Mouse (Mus musculus) limb, embryonic 14.5 days (tissue): ENCODE results near the gene Pgrmc2. TPM values are rescaled to one million over a fixed set of nuclear protein-coding genes. Genes with fewer than 3 reads are reported as not detected.

Experiments used
- ATAC-seq: fragments of 200-750 bp; cut with Nextera tagmentation; 2 replicates; pipeline ENCODE4 v1.8.0; 2017; ENCODE audit warnings: low read depth, moderate number of reproducible peaks, moderate TSS enrichment; ENCODE audit not compliant: low FRiP score
- DNase-seq: peaks from one replicate; pipeline ENCODE4 v3.0.0-alpha.2; 2015; ENCODE audit warnings: low spot score
- H3K27ac ChIP-seq: fragments of 300-500 bp; sonication (generic); replicated peaks from 2 replicates; pipeline ENCODE4 v1.5.1; 2014; ENCODE audit warnings: low read depth, mild to moderate bottlenecking, low read length, moderate library complexity, mixed read lengths
- H3K27me3 ChIP-seq: fragments of 300-500 bp; sonication (generic); 2 replicates; pipeline ENCODE4 v1.6.1; 2014; ENCODE audit warnings: low read length, mixed read lengths; ENCODE audit not compliant: control insufficient read depth, insufficient read depth
- H3K36me3 ChIP-seq: fragments of 300-500 bp; sonication (generic); 2 replicates; pipeline ENCODE4 v1.6.1; 2014; ENCODE audit warnings: mild to moderate bottlenecking, low read length, moderate library complexity, mixed read lengths; ENCODE audit not compliant: control insufficient read depth, insufficient read depth
- H3K4me1 ChIP-seq: fragments of 300-500 bp; sonication (generic); 2 replicates; pipeline ENCODE4 v1.6.1; 2014; ENCODE audit warnings: antibody characterized with exemption, low read length, mixed read lengths; ENCODE audit not compliant: control insufficient read depth, insufficient read depth
- H3K4me2 ChIP-seq: fragments of 300-500 bp; sonication (generic); replicated peaks from 2 replicates; pipeline ENCODE4 v1.6.1; 2014; ENCODE audit warnings: low read depth, mild to moderate bottlenecking, low read length, moderate library complexity; ENCODE audit not compliant: severe bottlenecking
- H3K4me3 ChIP-seq: fragments of 300-500 bp; sonication (generic); replicated peaks from 2 replicates; pipeline ENCODE4 v1.5.1; 2014; ENCODE audit warnings: low read length
- H3K9ac ChIP-seq: fragments of 300-500 bp; sonication (generic); 2 replicates; pipeline ENCODE4 v1.6.1; 2014; ENCODE audit warnings: mild to moderate bottlenecking, low read depth, low read length, moderate library complexity; ENCODE audit not compliant: severe bottlenecking
- H3K9me3 ChIP-seq: fragments of 300-500 bp; sonication (generic); 2 replicates; pipeline ENCODE4 v1.6.1; 2016; ENCODE audit warnings: low read length; ENCODE audit not compliant: control insufficient read depth
- POLR2A ChIP-seq: fragments of 200-500 bp; IDR thresholded peaks from 2 replicates; pipeline ENCODE4 v1.8.0; 2012; ENCODE audit warnings: inconsistent platforms, mild to moderate bottlenecking, moderate library complexity, borderline replicate concordance; ENCODE audit not compliant: insufficient read depth, insufficient read length; ENCODE audit errors: extremely low read depth
- WGBS: fragments of 180-500 bp; shearing (Covaris S2); extraction: QIAGEN DNeasy Blood & Tissue Kit; methylation state at CpG from one replicate; pipeline ENCODE4 v1.1.7; 2014; 5-methylcytosine and 5-hydroxymethylcytosine counted together
- polyA plus RNA-seq, 2 experiments: library from polyadenylated mRNA; depleted of rRNA in 1 of 2; stranded (reverse) in 1 of 2; unstranded in 1 of 2; fragments of >200 nt; fragmentation: Nextera tagmentation in 1 of 2; extraction: Ambion mirVana in 1 of 2; gene quantifications; 2 replicates each; pipeline versions ENCODE4 v1.2.1 to v1.2.3; 2012 to 2014

Pgrmc2 gene
- polyA plus RNA-seq, 2 experiments: 34.2 to 41.9 TPM

GRCm38 (mm10) chr3:41099672-41100071 lies 16.8 kb upstream of the Pgrmc2 start:
- Histone ChIP-seq H3K4me2 (no peak overlapping the region), H3K27ac (no peak overlapping the region), H3K4me1 (no peaks in the 10 kb centered on the region), H3K9me3 (no peaks in the 10 kb centered on the region), H3K4me3 (no peak overlapping the region), H3K27me3 (no peaks in the 10 kb centered on the region), H3K36me3 (no peaks in the 10 kb centered on the region), H3K9ac (no peak overlapping the region)
- no peak for ATAC-seq
- DNase-seq: no peak
- 58% methylated on average over 1 of the region's 1 CpGs for WGBS
- TF ChIP-seq POLR2A: no peak

DNA sequence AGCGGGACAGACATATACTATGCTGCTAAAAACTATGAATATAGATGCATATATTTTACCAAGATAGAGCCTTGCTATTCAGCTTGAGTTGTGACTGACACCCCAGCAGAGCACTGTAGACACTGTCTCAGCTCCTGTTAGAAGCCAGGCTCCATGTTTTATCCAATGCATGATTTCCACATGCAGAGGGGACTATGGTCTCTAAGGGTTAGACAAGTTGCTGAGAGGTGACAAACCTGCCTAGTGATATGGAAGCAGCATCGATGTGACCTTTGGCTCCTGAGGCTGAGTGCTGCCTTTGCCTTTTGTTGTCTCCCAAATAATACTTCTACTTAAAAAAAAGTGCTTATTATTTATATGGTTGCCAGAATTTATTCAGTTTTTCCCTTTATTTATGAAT lies 10.4 kb upstream of the Pgrmc2 start:
- ATAC-seq: no peak
- DNase-seq: no peak
- WGBS: 85% methylated on average over 2 of the region's 2 CpGs
- Histone ChIP-seq H3K4me3 (no peak overlapping the region), H3K9ac (no peak overlapping the region), H3K4me2 (no peak overlapping the region), H3K36me3 (no peaks in the 10 kb centered on the region), H3K4me1 (no peaks in the 10 kb centered on the region), H3K27ac (no peak overlapping the region), H3K27me3 (no peaks in the 10 kb centered on the region), H3K9me3 (no peaks in the 10 kb centered on the region)
- TF ChIP-seq POLR2A: no peak

GRCm38 (mm10) chr3:41092311-41092710 lies 9.5 kb upstream of the Pgrmc2 start:
- Histone ChIP-seq H3K4me3 (no peak overlapping the region), H3K9me3 (no peaks in the 10 kb centered on the region), H3K9ac (no peak overlapping the region), H3K36me3 (no peaks in the 10 kb centered on the region), H3K27me3 (no peaks in the 10 kb centered on the region), H3K4me2 (no peak overlapping the region), H3K27ac (no peak overlapping the region), H3K4me1 (no peaks in the 10 kb centered on the region)
- ATAC-seq: no peak
- no peak for DNase-seq
- 81% methylated on average over 4 of the region's 4 CpGs for WGBS
- TF ChIP-seq POLR2A: no peak

DNA sequence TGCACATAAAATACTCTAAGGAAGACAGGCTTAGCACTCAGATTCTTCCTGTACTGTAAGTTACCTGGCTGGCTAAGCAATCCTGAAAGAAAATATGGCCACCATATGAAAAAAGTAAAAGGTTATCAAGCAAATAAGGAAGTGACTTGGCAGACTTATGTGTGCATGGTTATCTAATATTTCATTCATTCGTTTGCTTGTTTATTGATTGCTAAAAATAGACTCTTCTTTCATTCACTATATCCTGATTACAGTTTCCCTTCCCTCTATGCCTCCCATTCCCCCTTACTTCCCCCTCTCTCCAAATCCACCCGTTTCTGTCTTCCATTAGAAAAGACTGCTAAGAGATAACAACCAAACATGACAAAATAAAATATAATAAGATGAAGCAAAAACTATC lies 8.0 kb upstream of the Pgrmc2 start:
- Histone ChIP-seq H3K4me2 (no peak overlapping the region), H3K9ac (no peak overlapping the region), H3K27me3 (no peaks in the 10 kb centered on the region), H3K9me3 (no peaks in the 10 kb centered on the region), H3K4me3 (no peak overlapping the region), H3K27ac (no peak overlapping the region), H3K4me1 (no peaks in the 10 kb centered on the region), H3K36me3 (no peaks in the 10 kb centered on the region)
- ATAC-seq: no peak
- no peak for TF ChIP-seq POLR2A
- no peak for DNase-seq
- WGBS: 67% methylated on average over 2 of the region's 2 CpGs

DNA sequence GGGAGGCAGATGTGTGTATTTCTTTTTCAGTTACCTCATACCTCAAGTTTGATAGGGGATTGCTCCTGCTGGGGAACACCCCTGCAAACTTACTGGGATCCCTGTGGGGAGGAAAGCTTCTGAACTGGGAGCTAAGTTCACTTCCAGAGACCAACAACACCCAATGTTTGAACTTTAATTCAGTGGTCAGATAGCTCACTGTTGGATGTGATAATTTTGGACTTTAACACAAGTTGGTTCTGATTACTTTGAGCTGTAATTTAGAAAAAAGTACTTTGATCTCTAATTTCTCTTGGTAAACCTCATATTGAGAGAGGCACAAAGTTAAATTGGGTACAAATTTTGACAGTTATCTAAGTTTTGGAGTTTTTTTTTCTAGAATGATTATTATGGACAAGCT lies 4.2 kb upstream of the Pgrmc2 start:
- H3K4me1 ChIP-seq: peaks cover 4% of the 10 kb centered on the region; the same call in 1 of the 2 replicates
- H3K27me3 ChIP-seq: no peaks in the 10 kb centered on the region
- H3K4me2 ChIP-seq: no peak overlapping the region
- no peak for TF ChIP-seq POLR2A
- no peak for DNase-seq
- H3K9me3 ChIP-seq: no peaks in the 10 kb centered on the region
- no peak overlapping the region for H3K27ac ChIP-seq
- no peak overlapping the region for H3K4me3 ChIP-seq
- no peaks in the 10 kb centered on the region for H3K36me3 ChIP-seq
- no peak overlapping the region for H3K9ac ChIP-seq
- ATAC-seq: no peak

DNA sequence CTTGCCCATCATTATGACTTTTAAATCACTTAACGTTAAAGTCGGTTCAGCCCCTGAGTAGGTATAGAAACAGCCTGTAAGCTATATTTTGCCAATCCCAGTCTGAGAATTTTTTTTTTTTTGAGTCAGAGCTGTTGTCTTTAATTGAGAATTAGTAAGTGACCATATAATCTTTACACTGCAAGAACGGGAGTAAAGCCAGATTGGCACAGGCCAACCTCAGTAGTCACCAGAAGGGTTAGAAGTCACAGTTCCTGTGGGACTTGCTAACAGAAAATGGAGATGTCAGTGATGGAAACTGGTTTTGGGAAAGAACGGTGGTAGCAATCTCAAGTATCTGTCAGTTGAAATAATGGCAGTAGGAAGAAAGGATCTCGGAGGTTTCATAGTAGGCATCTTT lies 1.6 kb upstream of the Pgrmc2 start:
- no peaks in the 10 kb centered on the region for H3K9me3 ChIP-seq
- H3K27ac ChIP-seq: no peak overlapping the region
- H3K4me3 ChIP-seq: no peak overlapping the region; the same call in 1 of the 2 replicates
- DNase-seq (no peak), ATAC-seq (no peak)
- H3K27me3 ChIP-seq: no peaks in the 10 kb centered on the region
- TF ChIP-seq POLR2A: no peak
- H3K36me3 ChIP-seq: no peaks in the 10 kb centered on the region
- peaks cover 13% of the 10 kb centered on the region for H3K4me1 ChIP-seq
- 0 out of 2 replicates have a peak overlapping the region, but pooled peaks have one; percentile 74 for H3K4me2 ChIP-seq
- no peak overlapping the region for H3K9ac ChIP-seq
- 85% methylated on average over 5 of the region's 5 CpGs for WGBS
